Mouse (Mus musculus) myocyte (in vitro differentiated cells): ENCODE data around the gene Prss56. TPM values are rescaled to one million over a fixed set of nuclear protein-coding genes. Genes with fewer than 3 reads are reported as not detected.

Source experiments
- H3K27me3 ChIP-seq: one replicate; pipeline ENCODE4 v1.6.1; 2011; ENCODE audit not compliant: control insufficient read depth, insufficient read depth, insufficient read length
- H3K36me3 ChIP-seq: one replicate; pipeline ENCODE4 v1.6.1; 2011; ENCODE audit not compliant: control insufficient read depth, insufficient read depth
- H3K4me2 ChIP-seq: one replicate; pipeline ENCODE4 v1.6.1; 2011; ENCODE audit warnings: low read depth, control low read depth
- H3K4me3 ChIP-seq: one replicate; pipeline ENCODE4 v1.5.1; 2011; ENCODE audit warnings: mild to moderate bottlenecking, control low read depth, moderate library complexity
- H3K79me2 ChIP-seq: one replicate; pipeline ENCODE4 v1.6.1; 2011; ENCODE audit not compliant: control insufficient read depth, insufficient read depth
- H3ac ChIP-seq: one replicate; pipeline ENCODE4 v1.6.1; 2011; ENCODE audit not compliant: control insufficient read depth, insufficient read length
- CEBPB ChIP-seq: IDR thresholded peaks from 2 replicates; pipeline ENCODE4 v1.6.1; 2011; ENCODE audit warnings: mild to moderate bottlenecking, moderate library complexity; ENCODE audit not compliant: poor library complexity, insufficient read depth, severe bottlenecking
- E2F4 ChIP-seq: IDR thresholded peaks from one replicate; pipeline ENCODE4 v1.6.1; 2011; ENCODE audit warnings: mild to moderate bottlenecking, control low read depth, moderate library complexity; ENCODE audit not compliant: insufficient read depth
- MAX ChIP-seq: IDR thresholded peaks from one replicate; pipeline ENCODE4 v1.6.1; 2011; ENCODE audit warnings: low read depth, mild to moderate bottlenecking, control low read depth
- MYOD1 ChIP-seq, 3 experiments: IDR thresholded peaks; one replicate each; pipeline ENCODE4 v1.6.1; 2011; ENCODE audit warnings: control low read depth in 2 of 3, low read depth in 2 of 3, mild to moderate bottlenecking in 2 of 3, moderate library complexity in 1 of 3; ENCODE audit not compliant: insufficient read length in 2 of 3, control insufficient read depth in 1 of 3
- MYOG ChIP-seq, 3 experiments: IDR thresholded peaks; one replicate each; pipeline ENCODE4 v1.6.1; 2011; ENCODE audit warnings: control low read depth in 2 of 3, low read depth in 2 of 3, mild to moderate bottlenecking in 2 of 3; ENCODE audit not compliant: insufficient read length in 2 of 3, control insufficient read depth in 1 of 3, insufficient read depth in 1 of 3
- POLR2A ChIP-seq: IDR thresholded peaks from one replicate; pipeline ENCODE4 v1.6.1; 2011; ENCODE audit warnings: low read depth, mild to moderate bottlenecking, control low read depth, moderate library complexity; ENCODE audit not compliant: insufficient read length
- POLR2AphosphoS2 ChIP-seq: IDR thresholded peaks from one replicate; pipeline ENCODE4 v1.6.1; 2011; ENCODE audit warnings: low read depth, control low read depth; ENCODE audit not compliant: insufficient read length
- REST ChIP-seq: IDR thresholded peaks from one replicate; pipeline ENCODE4 v1.6.1; 2011; ENCODE audit warnings: mild to moderate bottlenecking, control low read depth, moderate library complexity; ENCODE audit not compliant: insufficient read depth, insufficient read length
- SRF ChIP-seq: IDR thresholded peaks from one replicate; pipeline ENCODE4 v1.6.1; 2011; ENCODE audit warnings: low read depth; ENCODE audit not compliant: control insufficient read depth, insufficient read length
- TCF12 ChIP-seq: IDR thresholded peaks from one replicate; pipeline ENCODE4 v1.6.1; 2011; ENCODE audit warnings: mild to moderate bottlenecking, control low read depth; ENCODE audit not compliant: poor library complexity, insufficient read depth, severe bottlenecking
- TCF3 ChIP-seq: IDR thresholded peaks from one replicate; pipeline ENCODE4 v1.6.1; 2011; ENCODE audit warnings: low read depth, control low read depth; ENCODE audit not compliant: insufficient read length
- USF1 ChIP-seq: IDR thresholded peaks from one replicate; pipeline ENCODE4 v1.6.1; 2011; ENCODE audit warnings: low read depth, mild to moderate bottlenecking, control low read depth, moderate library complexity
- polyA plus RNA-seq: library from polyadenylated mRNA; unstranded; fragments of >200 nt; fragmentation: generic; extraction: Trizol; gene quantifications from one replicate; pipeline ENCODE4 v1.2.1, GENCODE M21; 2012; ENCODE audit warnings: missing spikeins

Prss56 gene
- polyA plus RNA-seq, 1 experiment = 0.16 TPM

DNA sequence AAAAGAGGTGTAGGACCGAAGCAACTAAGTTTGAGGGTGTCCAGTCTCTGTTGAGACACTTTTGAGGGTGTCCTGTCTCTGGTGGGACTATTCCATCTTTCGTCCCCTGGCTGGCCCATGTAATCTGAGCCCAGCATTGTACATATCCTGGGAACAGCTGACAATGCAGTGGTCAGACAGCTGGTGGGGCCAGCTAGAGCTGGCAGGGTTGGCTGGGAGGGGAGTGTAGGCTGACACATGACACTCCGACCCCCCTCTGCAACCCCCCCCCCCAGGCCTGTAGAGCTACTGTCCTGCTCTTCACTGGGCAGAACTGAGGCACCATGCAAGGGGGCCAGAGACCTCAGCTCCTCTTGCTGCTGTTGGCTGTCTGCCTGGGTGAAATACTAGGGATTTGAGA, 22.4 kb downstream of the Prss56 start:
- no peak overlapping the region for H3ac ChIP-seq
- H3K79me2 ChIP-seq = peaks cover 12% of the 10 kb centered on the region
- H3K4me3 ChIP-seq = peak overlapping the region; percentile 32
- no peaks in the 10 kb centered on the region for H3K36me3 ChIP-seq
- TF ChIP-seq REST (no peak), TCF12 (peak; percentile 100), MYOG (IDR thresholded peaks at IDR 0.05; ENCODE audit: control insufficient read depth in 1 of 3, insufficient read depth in 1 of 3, insufficient read length in 2 of 3, low read depth in 2 of 3) (peak; percentile 99 to 100 (median 99)), USF1 (no peak), POLR2A (peak; percentile 49), TCF3 (peak; percentile 99), MAX (no peak), MYOD1 (IDR thresholded peaks at IDR 0.05; ENCODE audit: control insufficient read depth in 1 of 3, insufficient read length in 2 of 3, low read depth in 2 of 3) (peak; percentile 98 to 99 (median 99)), CEBPB (no peak)
- H3K4me2 ChIP-seq = peak overlapping the region; percentile 83
- no peaks in the 10 kb centered on the region for H3K27me3 ChIP-seq

DNA sequence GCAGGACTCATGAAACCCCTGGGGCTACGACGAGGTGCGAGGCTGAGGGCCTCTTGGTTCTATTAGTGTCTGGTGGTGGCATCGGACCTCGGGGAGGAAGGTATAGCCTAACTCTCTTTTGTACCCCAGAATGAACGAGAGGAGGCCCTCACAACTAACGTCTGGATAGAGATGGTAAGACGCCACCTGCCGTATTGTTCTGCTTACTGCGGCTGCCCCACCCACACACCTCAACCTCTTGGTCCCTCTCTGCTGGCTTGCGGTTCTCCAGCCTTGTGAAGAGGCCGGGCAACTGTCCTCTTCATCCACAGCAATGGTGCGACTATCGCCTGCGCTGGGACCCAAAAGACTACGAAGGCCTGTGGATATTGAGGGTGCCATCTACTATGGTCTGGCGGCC, 23.2 kb downstream of the Prss56 start:
- Histone ChIP-seq H3ac (peak overlapping the region; percentile 1), H3K36me3 (no peaks in the 10 kb centered on the region), H3K27me3 (no peaks in the 10 kb centered on the region), H3K4me3 (peak overlapping the region; percentile 32), H3K79me2 (peaks cover 12% of the 10 kb centered on the region), H3K4me2 (peak overlapping the region; percentile 83)
- TF ChIP-seq SRF (no peak), MYOG (IDR thresholded peaks at IDR 0.05; ENCODE audit: control insufficient read depth in 1 of 3, insufficient read depth in 1 of 3, insufficient read length in 2 of 3, low read depth in 2 of 3) (peak in 1 of 3 experiments; percentile 5), CEBPB (no peak), REST (no peak), POLR2AphosphoS2 (peak; percentile 30), E2F4 (no peak), POLR2A (peak; percentile 20)

DNA sequence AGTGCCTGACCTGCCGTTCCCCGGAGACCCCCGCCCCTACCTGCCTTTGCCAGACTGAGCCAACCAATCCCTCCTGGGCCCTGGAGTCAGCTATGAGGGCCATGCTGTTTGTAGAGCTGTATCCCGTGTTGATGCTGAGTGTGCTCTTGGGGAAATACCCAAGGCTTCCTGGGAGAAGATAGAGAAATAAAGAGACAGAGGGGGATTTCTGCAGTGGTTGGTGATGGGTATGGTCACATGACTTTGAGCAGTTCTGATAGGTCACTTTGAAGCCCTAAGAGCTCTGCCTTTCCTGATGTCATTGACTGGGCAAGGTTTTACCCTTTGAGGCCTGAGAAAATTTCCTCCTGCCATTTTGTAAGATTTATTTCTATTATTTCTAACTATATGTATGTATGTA, 28.3 kb downstream of the Prss56 start:
- peak; percentile 18 for TF ChIP-seq USF1
- no peak for TF ChIP-seq POLR2A
- peaks cover 1% of the 10 kb centered on the region for H3K36me3 ChIP-seq
- H3K79me2 ChIP-seq = peaks cover 30% of the 10 kb centered on the region
- H3K4me3 ChIP-seq = no peak overlapping the region
- H3ac ChIP-seq = no peak overlapping the region
- H3K4me2 ChIP-seq = peak overlapping the region; percentile 26
- no peaks in the 10 kb centered on the region for H3K27me3 ChIP-seq

DNA sequence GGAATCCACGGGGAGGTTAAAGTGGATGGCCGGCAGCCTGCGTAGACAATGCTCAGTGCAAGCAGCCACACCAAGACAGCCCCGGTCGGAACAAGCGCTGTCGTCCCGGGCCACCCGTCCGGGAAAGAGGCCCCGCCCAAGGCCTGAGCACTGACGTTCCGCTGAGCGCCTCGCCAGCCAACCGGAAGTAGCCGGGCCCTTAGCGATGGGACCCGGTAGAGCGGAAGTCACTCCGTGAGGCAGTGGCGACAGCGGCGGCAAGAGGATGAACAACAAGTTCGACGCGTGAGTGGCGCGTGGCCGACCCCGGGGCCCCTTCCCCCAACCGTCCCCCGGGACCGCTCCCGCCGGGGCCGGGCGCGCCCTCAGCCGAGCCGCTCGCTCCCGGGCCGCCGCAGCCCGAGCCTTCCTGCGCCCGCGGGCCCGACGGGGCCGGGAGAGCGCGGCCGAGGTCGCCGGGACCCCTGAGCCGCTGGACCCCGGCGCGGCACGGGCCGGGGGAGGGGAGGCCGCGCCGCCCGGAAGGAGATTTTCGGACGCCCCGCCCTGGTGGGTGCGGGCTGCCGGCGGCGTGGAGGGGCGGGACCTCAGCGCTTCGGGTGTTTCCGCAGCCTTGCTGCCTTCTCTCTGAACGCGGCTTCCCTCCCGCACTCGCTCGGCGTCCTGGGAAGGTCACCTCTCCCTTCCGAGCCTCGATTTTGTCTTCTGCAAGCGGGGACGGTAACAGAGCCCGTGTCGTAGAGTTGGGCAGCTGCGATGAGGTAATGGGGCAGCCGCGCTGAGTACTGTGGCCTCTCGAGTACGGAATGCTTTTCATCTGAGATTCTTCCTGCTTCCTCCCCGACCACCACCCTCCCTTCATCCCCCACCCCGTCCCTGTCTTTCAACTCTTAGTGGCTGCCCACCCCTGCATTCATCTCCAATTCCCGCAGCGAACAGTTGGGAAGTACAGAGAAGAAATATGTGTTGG, 30.9 kb downstream of the Prss56 start, which contains the start of gene Eif4e2:
TSS of gene Eif4e2 (plus strand) at position 180 of the 970 bp plus-strand sequence.
- H3K4me3 ChIP-seq = peak within 1 kb of the TSS; percentile 93
- H3K4me2 ChIP-seq = peak within 1 kb of the TSS; percentile 99
- H3K79me2 ChIP-seq = peaks cover 49% of the 10 kb centered on the region
- peak within 1 kb of the TSS; percentile 77 for H3ac ChIP-seq
- no peaks in the 10 kb centered on the region for H3K27me3 ChIP-seq
- peaks cover 14% of the 10 kb centered on the region for H3K36me3 ChIP-seq
- TF ChIP-seq SRF (peak; percentile 59), MYOG (IDR thresholded peaks at IDR 0.05; ENCODE audit: control insufficient read depth in 1 of 3, insufficient read depth in 1 of 3, insufficient read length in 2 of 3, low read depth in 2 of 3) (peak in 2 of 3 experiments; percentile 28 to 75), CEBPB (no peak), E2F4 (no peak), USF1 (no peak), TCF3 (no peak), MAX (no peak), TCF12 (no peak), POLR2A (peak; percentile 90), POLR2AphosphoS2 (peak; percentile 97), MYOD1 (IDR thresholded peaks at IDR 0.05; ENCODE audit: control insufficient read depth in 1 of 3, insufficient read length in 2 of 3, low read depth in 2 of 3) (peak in 1 of 3 experiments; percentile 34), REST (no peak)
